Mouse (Mus musculus) kidney, adult 2 months (tissue): Measurements from ENCODE around the gene Hps5. TPM values are rescaled to one million over a fixed set of nuclear protein-coding genes. Genes with fewer than 3 reads are reported as not detected.

ENCODE experiments used
- DNase-seq: peaks from one replicate; pipeline ENCODE4 v3.0.0; 2021
- H3K27ac ChIP-seq: fragments of 200-500 bp; 2 replicates; pipeline ENCODE4 v1.5.1; 2012; ENCODE audit warnings: low read depth, low read length, control low read depth, inconsistent platforms; ENCODE audit not compliant: insufficient read depth
- H3K27me3 ChIP-seq: fragments of 200-500 bp; replicated peaks from 2 replicates; pipeline ENCODE4 v1.6.1; 2012; ENCODE audit warnings: mild to moderate bottlenecking, moderate library complexity, low read length, inconsistent platforms; ENCODE audit not compliant: control insufficient read depth, insufficient read depth
- H3K36me3 ChIP-seq: fragments of 200-500 bp; 2 replicates; pipeline ENCODE4 v1.6.1; 2012; ENCODE audit warnings: mild to moderate bottlenecking, moderate library complexity, low read length, inconsistent platforms; ENCODE audit not compliant: control insufficient read depth, insufficient read depth
- H3K4me1 ChIP-seq: fragments of 200-500 bp; 2 replicates; pipeline ENCODE4 v1.6.1; 2011; ENCODE audit warnings: low read length; ENCODE audit not compliant: control insufficient read depth, insufficient read depth
- H3K4me3 ChIP-seq: fragments of 200-500 bp; 2 replicates; pipeline ENCODE4 v1.5.1; 2011; ENCODE audit warnings: mild to moderate bottlenecking, low read depth, low read length, control low read depth; ENCODE audit not compliant: insufficient read depth
- CTCF ChIP-seq: fragments of 200-500 bp; conservative IDR thresholded peaks from 2 replicates; pipeline ENCODE4 v1.5.1; 2011; ENCODE audit warnings: low read depth, mild to moderate bottlenecking, control low read depth, low read length, moderate library complexity, mixed read lengths; ENCODE audit not compliant: insufficient read depth, insufficient read length
- POLR2A ChIP-seq: fragments of 200-500 bp; IDR thresholded peaks from one replicate; pipeline ENCODE4 v1.6.1; 2011; ENCODE audit warnings: low read depth, low read length, control low read depth
- WGBS: fragments of 180-500 bp; shearing (Covaris S2); methylation state at CpG from one replicate; pipeline ENCODE4 v1.1.7; 2018; 5-methylcytosine and 5-hydroxymethylcytosine counted together
- polyA plus RNA-seq: library from polyadenylated mRNA; depleted of rRNA; stranded (reverse); fragments of >200 nt; gene quantifications from 2 replicates; pipeline ENCODE4 v1.2.3, GENCODE M21; 2012; rRNA removed

The Hps5 gene
- polyA plus RNA-seq, 1 experiment = 31.0 TPM

GRCm38 (mm10) chr7:46714518-46714917 lies 81.3 kb downstream of the Hps5 start:
- Histone ChIP-seq H3K4me1 (no peaks in the 10 kb centered on the region), H3K36me3 (no peaks in the 10 kb centered on the region), H3K27ac (no peak overlapping the region), H3K4me3 (no peak overlapping the region), H3K27me3 (no peaks in the 10 kb centered on the region)
- peak; percentile 59 for DNase-seq
- TF ChIP-seq POLR2A (no peak), CTCF (peak; percentile 72)
- 29% methylated on average over 6 of the region's 6 CpGs for WGBS

GRCm38 (mm10) chr7:46712250-46712649 lies 83.6 kb downstream of the Hps5 start:
- Histone ChIP-seq H3K27me3 (no peaks in the 10 kb centered on the region), H3K36me3 (no peaks in the 10 kb centered on the region), H3K27ac (no peak overlapping the region), H3K4me1 (no peaks in the 10 kb centered on the region), H3K4me3 (no peak overlapping the region)
- 59% methylated on average over 6 of the region's 6 CpGs for WGBS
- DNase-seq = no peak
- TF ChIP-seq POLR2A (no peak), CTCF (no peak)

Other genes starting within 250 kb of the Hps5 start
- gene Sergef, start 156.3 kb downstream of the Hps5 start, polyA plus RNA-seq = 16.0 and 16.8 TPM in 2 replicates
- gene Tph1, start 123.5 kb downstream of the Hps5 start, polyA plus RNA-seq = not detected in 2 replicates
- gene Saal1, start 85.4 kb downstream of the Hps5 start, polyA plus RNA-seq = 5.2 and 5.3 TPM in 2 replicates
- gene Saa3, start 80.4 kb downstream of the Hps5 start, polyA plus RNA-seq = 0.17 and 0.20 TPM in 2 replicates
- gene Saa4, start 63.5 kb downstream of the Hps5 start, polyA plus RNA-seq = not detected in 2 replicates
- gene Saa1, start 53.1 kb downstream of the Hps5 start, polyA plus RNA-seq = not detected in 2 replicates
- gene Saa2, start 44.3 kb downstream of the Hps5 start, polyA plus RNA-seq = not detected in 2 replicates
- gene Gtf2h1, start within 50 bp of the Hps5 start, polyA plus RNA-seq = 9.8 and 11.6 TPM in 2 replicates
- gene Ldha, start 45.4 kb upstream of the Hps5 start, polyA plus RNA-seq = 665 and 667 TPM in 2 replicates
- 0.42 and 0.67 TPM in 2 replicates for gene Ldhc, start 65.1 kb upstream of the Hps5 start, polyA plus RNA-seq
- gene Tsg101, start 123.9 kb upstream of the Hps5 start, polyA plus RNA-seq = 74.8 and 80.7 TPM in 2 replicates
- 3.8 and 4.0 TPM in 2 replicates for gene Uevld, start 162.5 kb upstream of the Hps5 start, polyA plus RNA-seq
- gene Gm9999, start 187.5 kb upstream of the Hps5 start, polyA plus RNA-seq = 0.46 TPM in 1 of 2 replicates, not detected in the other
- gene Spty2d1, start 212.3 kb upstream of the Hps5 start, polyA plus RNA-seq = 6.3 and 7.2 TPM in 2 replicates